Mouse (Mus musculus) MEL (cell line): Measurements from ENCODE around the gene En2. TPM values are rescaled to one million over a fixed set of nuclear protein-coding genes. Genes with fewer than 3 reads are reported as not detected.

Experiments used
- DNase-seq: peaks from one replicate; pipeline ENCODE4 v3.0.0; 2011; ENCODE audit warnings: low read depth, low spot score
- H3K27ac ChIP-seq: 2 replicates; pipeline ENCODE4 v1.5.1; 2012; ENCODE audit warnings: low read depth, mild to moderate bottlenecking, control low read depth, low read length, moderate library complexity; ENCODE audit not compliant: control insufficient read depth
- H3K27me3 ChIP-seq, 2 experiments: fragments of 150-350 bp in 1 of 2; sonication (generic) in 1 of 2; 2 replicates each; pipeline ENCODE4 v1.6.1; 2012; ENCODE audit warnings: low read length in 2 of 2, mild to moderate bottlenecking in 2 of 2, improper control_type of control experiment in 1 of 2, moderate library complexity in 1 of 2; ENCODE audit not compliant: insufficient read depth in 2 of 2, control insufficient read depth in 1 of 2
- H3K36me3 ChIP-seq, 2 experiments: 2 replicates each; pipeline ENCODE4 v1.6.1; 2012 to 2014; ENCODE audit warnings: low read length in 2 of 2, improper control_type of control experiment in 1 of 2, inconsistent platforms in 1 of 2, mild to moderate bottlenecking in 1 of 2; ENCODE audit not compliant: insufficient read depth in 2 of 2, control insufficient read depth in 1 of 2
- H3K4me1 ChIP-seq, 2 experiments: fragments of 150-350 bp in 1 of 2; sonication (generic) in 1 of 2; 2 replicates each; pipeline ENCODE4 v1.6.1; 2012; ENCODE audit warnings: low read length in 2 of 2, improper control_type of control experiment in 1 of 2, mild to moderate bottlenecking in 1 of 2; ENCODE audit not compliant: insufficient read depth in 2 of 2, control insufficient read depth in 1 of 2
- H3K4me3 ChIP-seq, 2 experiments: fragments of 150-350 bp in 1 of 2; sonication (generic) in 1 of 2; 2 replicates each; pipeline ENCODE4 v1.5.1; 2012; ENCODE audit warnings: low read depth in 2 of 2, low read length in 2 of 2, mild to moderate bottlenecking in 2 of 2, moderate library complexity in 2 of 2, control low read depth in 1 of 2, improper control_type of control experiment in 1 of 2; ENCODE audit not compliant: control insufficient read depth in 1 of 2, insufficient read depth in 1 of 2
- H3K79me2 ChIP-seq: 2 replicates; pipeline ENCODE4 v1.6.1; 2012; ENCODE audit warnings: mild to moderate bottlenecking, low read length, moderate library complexity; ENCODE audit not compliant: control insufficient read depth, poor library complexity, insufficient read depth
- H3K9ac ChIP-seq: 2 replicates; pipeline ENCODE4 v1.6.1; 2012; ENCODE audit warnings: low read depth, mild to moderate bottlenecking, control low read depth, low read length, moderate library complexity; ENCODE audit not compliant: control insufficient read depth, poor library complexity, severe bottlenecking
- H3K9me3 ChIP-seq: fragments of 150-350 bp; sonication (generic); replicated peaks from 2 replicates; pipeline ENCODE4 v1.6.1; 2012; ENCODE audit warnings: mild to moderate bottlenecking, low read length, improper control_type of control experiment, moderate library complexity; ENCODE audit not compliant: insufficient read depth
- CHD2 ChIP-seq: IDR thresholded peaks from 2 replicates; pipeline ENCODE4 v1.6.1; 2011; ENCODE audit warnings: low read length, improper control_type of control experiment
- EP300 ChIP-seq, 2 experiments: IDR thresholded peaks; 2 replicates each; pipeline ENCODE4 v1.6.1; 2011; ENCODE audit warnings: improper control_type of control experiment in 2 of 2, low read length in 2 of 2, low read depth in 1 of 2, mild to moderate bottlenecking in 1 of 2
- GABPA ChIP-seq: IDR thresholded peaks from 2 replicates; pipeline ENCODE4 v1.6.1; 2012; ENCODE audit warnings: low read depth, mild to moderate bottlenecking, inconsistent platforms, low read length, improper control_type of control experiment, moderate library complexity
- MYC ChIP-seq: IDR thresholded peaks from 2 replicates; pipeline ENCODE4 v1.6.1; 2011; ENCODE audit warnings: low read depth, mild to moderate bottlenecking, low read length, improper control_type of control experiment, moderate library complexity
- NELFE ChIP-seq: IDR thresholded peaks from 2 replicates; pipeline ENCODE4 v1.6.1; 2011; ENCODE audit warnings: low read depth, low read length, improper control_type of control experiment
- NRF1 ChIP-seq: IDR thresholded peaks from 2 replicates; pipeline ENCODE4 v1.6.1; 2014; ENCODE audit warnings: low read depth, mild to moderate bottlenecking, inconsistent platforms, low read length, improper control_type of control experiment, moderate library complexity; ENCODE audit not compliant: poor library complexity, insufficient read depth, severe bottlenecking
- POLR2AphosphoS2 ChIP-seq: IDR thresholded peaks from 2 replicates; pipeline ENCODE4 v1.6.1; 2011; ENCODE audit warnings: low read length, improper control_type of control experiment
- TAL1 ChIP-seq: IDR thresholded peaks from 2 replicates; pipeline ENCODE4 v1.6.1; 2012; ENCODE audit warnings: mild to moderate bottlenecking, inconsistent platforms, low read length, moderate library complexity, mixed read lengths
- TBP ChIP-seq: IDR thresholded peaks from 2 replicates; pipeline ENCODE4 v1.8.0; 2011; ENCODE audit warnings: low read depth, low read length, improper control_type of control experiment
- ZMIZ1 ChIP-seq: IDR thresholded peaks from 2 replicates; pipeline ENCODE4 v1.6.1; 2012; ENCODE audit warnings: low read depth, mild to moderate bottlenecking, inconsistent platforms, low read length, improper control_type of control experiment, moderate library complexity
- polyA plus RNA-seq, 2 experiments: library from polyadenylated mRNA; stranded (reverse) in 1 of 2; unstranded in 1 of 2; fragments of >175 nt in 1 of 2; fragments of >200 nt in 1 of 2; gene quantifications; 2 replicates each; pipeline versions ENCODE4 v1.2.1 to v1.2.4; 2012; ENCODE audit warnings: low replicate concordance in 2 of 2, low read depth in 1 of 2; ENCODE audit not compliant: insufficient read length in 2 of 2, insufficient read depth in 1 of 2, missing spikeins in 1 of 2
- total RNA-seq: library from RNA; depleted of rRNA; stranded (reverse); fragments of 300-350 nt; gene quantifications from 2 replicates; pipeline ENCODE4 v1.2.3, GENCODE M21; 2012; rRNA removed

The En2 gene
- total and polyA plus RNA-seq, 3 experiments, result not detected

DNA sequence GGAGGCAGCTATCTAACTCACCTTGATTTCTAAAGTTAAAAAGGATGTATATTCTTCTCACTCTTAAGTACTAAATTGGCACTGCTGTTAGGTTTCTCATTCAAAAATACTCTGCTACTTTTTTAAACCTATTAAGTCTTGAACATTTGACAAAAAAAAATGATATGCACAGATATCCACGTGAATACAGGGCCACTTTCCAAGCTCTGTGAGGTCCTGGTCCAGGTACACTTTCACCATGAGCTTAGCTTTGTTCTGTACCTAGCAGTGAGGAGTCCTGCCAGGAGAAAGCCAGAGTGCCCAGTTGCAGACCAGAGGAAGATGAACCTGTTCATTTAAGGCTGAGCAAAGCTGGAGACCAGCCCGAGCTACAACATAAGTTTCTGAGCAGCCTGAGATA is 47.9 kb downstream of the En2 start:
- Histone ChIP-seq H3K27me3 (no peaks in the 10 kb centered on the region), H3K79me2 (no peaks in the 10 kb centered on the region), H3K9ac (no peak overlapping the region), H3K4me3 (no peak overlapping the region), H3K9me3 (no peaks in the 10 kb centered on the region), H3K4me1 (no peaks in the 10 kb centered on the region), H3K27ac (no peak overlapping the region), H3K36me3 (no peaks in the 10 kb centered on the region)
- TF ChIP-seq ZMIZ1, result no peak
- no peak for TF ChIP-seq GABPA
- DNase-seq, result no peak

GRCm38 (mm10) chr5:28219596-28219995 is 54.1 kb downstream of the En2 start:
- Histone ChIP-seq H3K4me1 (no peaks in the 10 kb centered on the region), H3K27ac (no peak overlapping the region), H3K9me3 (no peaks in the 10 kb centered on the region), H3K27me3 (no peaks in the 10 kb centered on the region), H3K4me3 (no peak overlapping the region), H3K79me2 (no peaks in the 10 kb centered on the region), H3K36me3 (no peaks in the 10 kb centered on the region), H3K9ac (no peak overlapping the region)
- no peak for TF ChIP-seq POLR2AphosphoS2
- TF ChIP-seq NELFE, result no peak
- no peak for TF ChIP-seq TBP
- TF ChIP-seq CHD2, result no peak
- no peak for TF ChIP-seq MYC
- TF ChIP-seq EP300 (IDR thresholded peaks at IDR 0.05; ENCODE audit: low read depth in 1 of 2, low read length in 2 of 2), result no peak
- TF ChIP-seq ZMIZ1, result no peak
- no peak for TF ChIP-seq TAL1
- no peak for TF ChIP-seq NRF1
- DNase-seq, result no peak

Other genes starting within 250 kb of the En2 start
- gene Insig1, start 94.3 kb upstream of the En2 start, total RNA-seq, result 71.4 and 73.2 TPM in 2 replicates
- 10 to 100 TPM in 1 of 2 experiments, not detected in 1; 61.3 TPM for gene Insig1, start 94.3 kb upstream of the En2 start, polyA plus RNA-seq
- gene Cnpy1, start 80.1 kb downstream of the En2 start, total RNA-seq, result not detected in 2 replicates
- gene Cnpy1, start 80.1 kb downstream of the En2 start, polyA plus RNA-seq, result not detected
- gene Rbm33, start 151.4 kb downstream of the En2 start, total RNA-seq, result 14.6 and 21.8 TPM in 2 replicates
- gene Rbm33, start 151.4 kb downstream of the En2 start, polyA plus RNA-seq, result 10 to 100 TPM in 1 of 2 experiments, not detected in 1; 60.3 TPM